Mouse (Mus musculus): ENCODE data around the gene Zfp688.
"Not testable (repeated sequence)": the region's sequence is repeated elsewhere in the genome, so short reads cannot be mapped to it uniquely, and the experiment has no call there.

The Zfp688 gene

DNA sequence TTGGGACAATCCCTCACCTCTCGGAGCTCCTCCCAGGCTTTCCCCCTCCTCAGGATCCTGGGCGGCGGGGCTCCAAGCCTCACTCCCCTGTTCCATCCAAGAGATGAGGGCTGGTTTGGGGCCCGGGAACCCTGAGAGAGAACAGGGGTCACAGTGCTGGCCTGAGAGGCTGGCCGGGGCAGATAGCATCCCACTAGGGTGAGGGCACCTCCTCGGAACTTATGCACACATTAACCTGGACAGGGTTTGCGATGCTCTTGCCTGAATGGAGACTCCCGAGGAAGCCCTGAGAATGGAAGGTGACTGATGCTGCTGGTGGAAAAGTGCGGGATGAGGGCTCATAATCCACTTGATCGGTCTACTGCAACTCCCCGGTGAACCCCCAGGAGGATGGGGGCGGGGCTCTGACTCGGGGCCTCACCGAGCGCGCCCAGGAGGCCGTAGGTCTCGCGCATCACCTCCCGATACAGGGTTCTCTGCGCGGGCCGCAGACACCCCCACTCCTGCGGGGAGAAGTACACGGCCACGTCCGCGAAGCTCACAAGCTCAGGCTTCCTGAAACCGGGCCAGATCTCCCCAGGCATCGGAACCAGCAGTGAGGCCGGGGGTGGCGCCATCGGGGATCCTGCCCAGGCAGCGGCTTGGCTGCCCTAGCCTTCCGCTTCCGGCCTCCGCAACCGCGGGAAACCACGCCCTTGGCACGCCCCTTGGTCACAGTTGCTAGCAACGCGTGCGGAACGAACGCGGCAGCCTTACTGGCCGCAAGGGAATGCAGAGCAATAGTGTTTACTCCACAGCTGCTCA lies at the start of gene Zfp688:
Zfp688 (minus strand) TSS at position 681 of the 804 bp plus-strand sequence.
- peak; percentile 97 for DNase-seq

DNA sequence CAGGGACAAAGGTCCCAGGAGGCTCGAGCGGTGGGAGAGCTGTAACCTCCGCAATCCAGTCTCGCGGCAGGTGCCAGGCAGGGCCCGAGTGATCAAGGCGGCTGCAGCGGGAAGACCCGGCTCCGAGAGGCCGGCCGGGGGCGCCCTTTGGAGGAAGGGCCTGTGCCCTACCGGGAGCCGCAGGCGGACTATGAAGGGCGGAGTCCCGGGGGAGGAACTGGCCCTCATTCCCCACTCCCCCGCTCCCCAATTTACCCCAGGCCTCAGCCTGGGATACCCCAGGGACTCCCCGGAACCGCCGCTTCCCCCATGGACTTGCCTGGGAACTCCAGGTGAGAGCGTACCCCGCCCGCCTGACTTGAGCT lies 49.8 kb upstream of the Zfp688 start:
- peak; percentile 60 for DNase-seq

DNA sequence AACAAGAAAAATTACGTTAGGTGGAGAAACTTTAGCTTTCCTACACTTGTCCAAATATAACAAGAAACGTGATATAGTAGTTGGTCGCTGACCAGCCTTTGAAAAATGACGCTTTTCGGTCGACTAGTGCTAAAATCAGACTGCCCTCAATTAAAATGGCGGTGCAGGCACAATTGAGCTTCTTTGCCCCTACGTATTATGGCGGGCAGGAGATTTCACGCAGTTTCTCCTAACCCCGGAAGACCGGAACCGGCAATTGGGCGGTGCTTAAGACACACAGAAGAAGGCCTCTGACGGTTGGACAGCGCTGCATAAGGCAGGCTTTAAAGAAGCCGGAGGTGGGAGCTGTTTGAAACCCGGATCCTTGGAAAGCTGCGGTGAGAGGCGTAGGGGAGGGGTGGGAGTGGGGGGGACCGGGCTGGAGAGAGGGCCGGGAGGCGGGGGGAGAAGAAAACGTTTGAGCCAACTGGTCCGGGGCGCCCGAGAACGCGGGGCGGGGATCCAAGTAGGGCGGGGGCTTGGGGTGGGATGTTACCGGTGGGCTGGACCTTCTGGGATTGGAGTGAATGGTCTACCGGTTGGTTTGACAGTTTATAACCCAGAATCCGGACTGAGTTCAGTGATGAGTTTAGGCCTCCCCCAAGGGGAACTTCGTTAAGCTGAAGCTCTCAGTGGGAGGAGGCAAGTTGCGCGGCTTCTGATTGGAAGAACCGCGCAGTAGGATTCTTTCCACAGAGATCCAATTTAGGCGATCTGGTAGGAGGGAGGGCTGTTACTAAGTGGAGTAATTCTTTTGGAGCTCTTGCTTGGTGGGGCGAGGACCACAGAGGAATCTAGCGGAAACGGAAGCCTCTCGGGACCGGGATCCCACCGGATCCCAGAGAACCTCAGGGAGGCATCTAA lies 49.1 kb upstream of the Zfp688 start:
- DNase-seq: peak; percentile 88

DNA sequence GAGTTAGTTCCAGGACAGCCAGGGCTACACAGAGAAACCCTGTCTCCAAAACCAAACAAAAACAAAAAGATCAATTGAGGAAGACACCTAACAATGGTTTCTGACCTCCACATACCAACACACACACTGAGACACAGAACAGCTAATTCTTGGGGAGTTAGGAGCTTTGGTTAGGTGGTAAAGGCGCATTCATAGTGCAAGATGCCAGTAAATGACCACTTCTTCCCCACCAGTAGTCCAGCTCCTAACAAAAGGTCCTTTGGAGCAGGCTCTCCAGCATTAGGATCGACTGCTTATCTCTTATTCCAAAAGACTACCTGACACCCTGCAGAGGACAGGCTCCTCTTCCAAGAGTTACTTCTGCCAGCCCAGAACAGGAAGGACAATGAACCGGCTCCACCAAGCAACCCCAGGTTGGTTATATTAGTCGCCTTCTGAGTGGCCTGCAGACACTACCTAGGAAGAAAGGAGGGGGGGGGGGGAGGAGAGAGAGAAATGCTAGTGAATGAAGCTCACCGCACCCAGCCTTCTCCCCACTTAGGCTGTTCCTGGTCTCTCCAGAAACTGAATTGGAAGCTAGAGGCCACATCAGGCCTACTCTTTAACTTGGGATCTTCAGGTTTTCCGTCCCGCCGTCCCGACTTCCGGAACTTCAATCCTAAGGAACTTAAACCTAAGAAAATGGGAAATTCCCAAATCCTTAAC lies 48.3 kb upstream of the Zfp688 start:
- DNase-seq: peak; percentile 23

DNA sequence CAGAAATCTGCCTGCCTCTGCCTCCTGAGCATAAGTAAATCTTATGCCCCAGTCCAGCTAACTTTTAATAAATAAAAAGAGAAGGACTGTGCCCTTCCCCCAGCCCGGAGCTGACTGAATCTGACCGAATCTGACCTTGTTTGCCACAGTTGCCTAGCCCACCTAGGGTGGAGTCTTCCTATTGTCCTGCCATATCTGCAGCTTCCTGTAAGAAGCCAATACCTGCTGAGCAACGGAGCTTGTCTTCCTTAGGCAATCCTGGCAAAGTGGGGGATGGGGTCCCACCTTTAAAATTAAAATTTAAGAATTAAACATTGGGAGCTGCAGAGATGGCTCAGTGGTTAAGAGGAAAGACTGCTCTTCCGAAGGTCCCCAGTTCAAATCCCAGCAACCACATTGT lies 44.7 kb upstream of the Zfp688 start:
- no peak for DNase-seq

DNA sequence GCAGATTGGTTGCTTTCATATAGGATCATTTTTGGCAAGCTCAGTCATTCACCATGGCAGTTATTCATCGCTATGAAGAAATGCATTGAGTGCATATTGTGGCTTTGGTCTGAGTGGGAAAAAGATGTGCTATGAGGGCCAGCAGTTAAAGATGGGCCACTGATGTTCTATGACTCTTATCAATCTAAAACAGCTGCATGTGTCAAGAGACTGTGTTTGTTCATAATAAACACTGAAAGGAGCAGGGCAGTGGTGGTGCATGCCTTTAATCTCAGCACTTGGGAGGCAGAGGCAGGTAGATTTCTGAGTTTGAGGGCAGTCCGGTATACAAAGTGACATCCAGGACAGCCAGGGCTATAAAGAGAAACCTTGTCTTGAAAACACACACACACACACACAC lies 43.8 kb upstream of the Zfp688 start:
- DNase-seq: not testable (repeated sequence)

DNA sequence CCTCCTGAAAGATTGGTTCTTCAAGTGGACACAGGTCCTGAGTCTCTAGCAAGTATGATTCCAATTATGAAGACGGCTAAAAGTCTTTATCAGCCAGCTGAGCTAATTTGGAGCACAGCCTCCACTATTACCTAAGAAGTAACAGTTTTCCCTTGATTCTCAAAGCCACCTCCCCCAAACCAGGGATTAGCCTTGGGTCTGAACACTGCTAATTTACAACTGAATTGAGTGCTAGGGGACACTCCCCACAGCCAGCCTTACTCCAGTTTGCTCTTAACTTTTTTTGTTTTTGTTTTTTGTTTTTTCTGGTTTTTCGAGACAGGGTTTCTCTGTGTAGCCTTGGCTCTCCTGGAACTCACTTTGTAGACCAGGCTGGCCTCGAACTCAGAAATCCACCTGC lies 43.3 kb upstream of the Zfp688 start:
- DNase-seq: no peak

DNA sequence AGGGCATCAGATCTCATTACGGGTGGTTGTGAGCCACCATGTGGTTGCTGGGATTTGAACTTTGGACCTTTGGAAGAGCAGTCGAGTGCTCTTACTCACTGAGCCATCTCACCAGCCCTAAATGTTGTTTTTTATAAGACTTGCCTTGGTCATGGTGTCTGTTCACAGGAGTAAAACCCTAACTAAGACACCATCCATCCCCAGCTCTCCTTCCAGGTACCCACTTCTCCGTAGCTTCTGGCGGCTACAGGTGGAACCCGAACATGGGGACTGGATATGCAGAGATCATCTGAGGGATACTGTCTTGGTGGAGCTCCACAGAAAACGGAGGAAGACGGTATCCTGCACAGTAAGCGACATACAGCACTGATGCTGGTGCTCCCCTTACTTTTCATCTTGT lies 37.4 kb upstream of the Zfp688 start, which contains the start of gene Prr14:
Prr14 (plus strand) TSS at position 301 of the 400 bp plus-strand sequence.
- not testable (repeated sequence) for DNase-seq

DNA sequence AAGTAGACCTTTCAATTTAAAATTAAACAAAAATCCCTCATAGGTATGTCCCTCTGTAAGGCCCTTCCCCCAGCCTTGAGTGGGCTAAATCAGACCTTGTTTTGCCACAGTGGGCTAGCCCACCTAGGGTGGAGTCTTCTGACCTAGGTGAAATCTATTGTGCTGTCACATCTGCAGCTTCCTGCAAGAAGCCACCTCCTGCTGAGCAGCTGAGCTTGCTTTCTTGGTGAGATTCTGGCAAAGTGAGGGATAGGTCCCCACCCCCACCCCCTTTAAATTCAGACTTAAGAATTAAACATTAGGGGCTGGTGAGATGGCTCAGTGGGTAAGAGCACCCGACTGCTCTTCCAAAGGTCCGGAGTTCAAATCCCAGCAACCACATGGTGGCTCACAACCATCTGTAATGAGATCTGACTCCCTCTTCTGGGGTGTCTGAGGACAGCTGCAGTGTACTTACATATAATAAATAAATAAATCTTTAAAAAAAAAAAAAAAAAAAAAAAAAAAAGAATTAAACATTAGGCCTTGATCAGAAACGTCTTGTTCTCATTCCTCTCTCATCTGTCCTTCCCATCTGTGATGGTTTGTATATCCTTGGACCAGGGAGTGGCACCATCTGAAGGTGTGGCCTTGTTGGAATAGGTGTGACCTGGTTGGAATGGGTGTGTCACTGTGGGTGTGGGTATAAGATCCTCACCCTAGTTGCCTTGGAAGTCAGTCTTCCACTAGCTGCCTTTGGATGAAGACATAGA lies 36.7 kb upstream of the Zfp688 start:
- not testable (repeated sequence) for DNase-seq

DNA sequence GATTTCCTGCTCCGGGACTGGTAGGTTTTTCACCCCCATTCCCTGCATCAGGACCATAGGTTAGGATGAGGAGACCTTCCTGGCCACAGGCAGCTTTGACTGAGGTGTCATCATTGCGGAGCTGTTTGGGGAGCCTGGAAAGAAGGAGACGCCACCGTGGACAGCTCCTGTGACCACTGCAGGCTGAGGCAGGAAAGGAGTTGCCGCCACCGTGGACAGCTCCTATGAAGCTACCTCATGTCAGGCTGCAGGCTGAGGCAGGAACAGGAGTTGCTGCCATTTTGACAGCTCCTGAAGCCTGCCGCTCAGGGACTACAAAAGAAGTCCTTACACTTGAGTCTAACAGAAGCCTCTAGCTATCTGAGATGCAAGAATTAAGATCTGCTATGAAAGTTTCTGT lies 33.0 kb upstream of the Zfp688 start:
- no peak for DNase-seq

DNA sequence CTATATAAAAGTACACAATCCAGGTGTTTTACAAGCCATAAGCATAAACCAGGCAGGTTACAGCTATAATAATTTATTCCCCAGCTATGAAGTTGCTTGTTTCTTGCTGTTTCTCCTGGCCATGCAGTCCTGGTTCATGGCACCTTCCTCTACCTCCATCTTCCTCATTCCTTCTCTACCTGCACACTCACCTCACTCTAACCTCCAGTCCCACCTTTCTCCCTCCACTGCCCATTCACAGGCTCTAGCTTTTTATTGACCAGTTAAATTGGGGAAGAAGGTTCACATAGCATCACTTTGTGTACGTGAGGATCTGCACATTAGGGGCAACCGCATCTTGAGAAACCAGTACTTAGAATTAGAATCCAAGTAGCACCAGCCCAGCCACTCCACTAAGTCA lies 31.2 kb upstream of the Zfp688 start:
- DNase-seq: no peak

DNA sequence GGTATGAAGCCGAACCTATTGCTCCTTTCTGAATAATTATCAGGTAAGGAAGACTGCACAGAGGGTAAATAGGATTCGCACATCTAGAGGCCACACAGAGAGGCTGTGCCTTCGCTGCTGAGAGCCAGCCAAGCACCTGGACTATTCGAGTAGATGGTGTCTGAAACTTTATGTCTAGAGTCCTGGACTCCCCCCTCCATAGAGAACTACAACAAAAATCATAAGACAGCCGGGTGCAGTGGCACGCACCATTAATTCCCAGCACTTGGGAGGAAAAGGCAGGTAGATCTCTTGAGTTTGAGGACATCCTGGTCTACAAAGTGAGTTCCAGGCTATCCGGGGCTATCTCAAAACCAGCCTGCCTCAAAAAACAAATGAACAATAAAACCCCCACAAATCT lies 28.1 kb upstream of the Zfp688 start:
- no peak for DNase-seq

DNA sequence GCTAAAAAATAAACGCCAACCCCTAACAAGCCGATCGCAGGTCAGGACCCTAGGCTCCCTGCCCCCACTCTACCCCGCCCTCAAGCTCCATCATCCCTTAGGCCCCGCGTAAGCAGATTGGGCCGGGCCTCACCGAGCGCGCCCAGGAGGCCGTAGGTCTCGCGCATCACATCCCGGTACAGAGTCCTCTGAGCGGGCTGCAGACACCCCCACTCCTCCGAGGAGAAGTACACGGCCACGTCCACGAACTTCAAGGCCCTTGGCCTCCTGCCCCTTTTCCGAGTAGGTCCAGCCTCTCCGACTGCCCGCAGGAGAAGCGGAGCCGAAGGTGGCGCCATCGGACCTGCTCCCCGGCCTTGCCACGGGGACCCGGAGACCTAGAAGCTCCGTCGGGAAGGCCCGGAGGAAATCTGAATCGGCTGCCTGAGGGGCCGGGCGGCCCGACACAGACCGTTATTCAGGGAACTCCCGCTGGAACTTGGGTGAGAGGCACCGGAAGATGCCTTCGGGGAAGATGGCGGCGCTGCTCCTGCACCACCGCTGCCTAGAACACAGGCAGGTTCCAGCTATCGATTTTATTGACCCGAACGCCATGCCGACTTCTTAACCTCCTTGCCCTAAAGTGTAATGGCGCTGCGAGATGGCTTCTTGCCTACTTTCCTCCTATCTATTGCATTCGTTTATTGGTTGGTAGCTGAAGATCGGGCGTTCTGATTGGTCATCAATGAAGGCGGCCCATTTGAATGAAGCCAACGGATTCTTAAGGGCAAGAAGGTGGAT lies 26.8 kb upstream of the Zfp688 start, which contains the start of gene Zfp689:
Zfp689 (minus strand) TSS at position 638 of the 780 bp plus-strand sequence.
- DNase-seq: peak; percentile 94

DNA sequence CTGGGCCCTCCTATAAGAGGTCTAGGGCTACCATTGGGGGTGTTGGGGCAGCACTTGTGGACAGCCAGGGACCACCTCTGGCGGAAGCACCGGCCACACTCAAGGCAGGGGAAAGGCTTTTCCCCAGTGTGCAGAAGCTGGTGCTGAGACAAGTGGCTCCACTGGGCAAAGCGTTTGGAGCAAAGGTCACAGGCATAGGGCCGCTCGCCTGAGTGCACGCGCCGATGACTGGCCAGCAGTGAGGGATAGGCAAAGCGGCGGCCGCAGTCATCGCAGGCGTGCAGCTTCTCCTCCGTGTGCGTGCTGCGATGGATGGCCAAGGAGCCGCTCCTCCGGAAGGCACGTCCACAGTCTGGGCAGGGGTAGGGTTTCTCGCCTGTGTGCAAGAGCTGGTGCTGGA lies 22.1 kb upstream of the Zfp688 start:
- DNase-seq: no peak

DNA sequence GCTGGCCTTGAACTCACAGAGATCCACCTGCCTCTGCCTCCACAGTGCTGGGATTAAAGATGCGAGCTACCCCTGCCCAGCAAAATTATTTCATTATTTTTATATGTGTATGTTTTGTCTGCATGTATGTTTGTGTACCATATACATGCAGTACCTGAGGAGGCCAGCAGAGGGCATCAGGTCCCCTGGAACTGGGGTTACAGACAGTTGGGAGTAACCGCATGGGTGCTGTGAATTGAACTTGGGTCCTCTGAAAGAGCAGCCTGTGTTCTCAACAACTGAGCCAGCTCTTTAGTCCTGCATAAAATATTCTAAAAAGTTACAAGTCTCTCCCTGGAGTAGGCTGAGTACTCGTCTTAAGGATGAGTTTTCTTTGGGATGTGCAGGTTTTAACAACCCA lies 15.9 kb upstream of the Zfp688 start:
- peak; percentile 47 for DNase-seq

DNA sequence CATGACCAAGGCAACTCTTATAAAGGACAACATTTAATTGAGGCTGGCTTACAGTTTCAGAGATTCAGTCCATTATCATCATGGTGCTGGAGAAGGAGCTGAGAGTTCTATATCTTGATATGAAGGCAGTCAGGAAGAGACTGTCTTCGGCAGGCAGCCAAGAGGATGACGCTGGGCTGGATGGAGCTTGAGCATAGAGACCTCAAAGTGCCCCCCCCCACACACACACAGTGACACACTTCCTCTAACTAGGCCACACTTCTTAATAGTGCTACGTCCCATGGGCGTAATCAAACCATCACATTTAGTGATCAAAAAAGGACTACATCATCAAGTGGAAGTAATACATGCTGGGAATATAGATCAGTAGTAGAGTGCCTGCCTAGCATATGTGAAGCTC lies 13.3 kb upstream of the Zfp688 start:
- no peak for DNase-seq

DNA sequence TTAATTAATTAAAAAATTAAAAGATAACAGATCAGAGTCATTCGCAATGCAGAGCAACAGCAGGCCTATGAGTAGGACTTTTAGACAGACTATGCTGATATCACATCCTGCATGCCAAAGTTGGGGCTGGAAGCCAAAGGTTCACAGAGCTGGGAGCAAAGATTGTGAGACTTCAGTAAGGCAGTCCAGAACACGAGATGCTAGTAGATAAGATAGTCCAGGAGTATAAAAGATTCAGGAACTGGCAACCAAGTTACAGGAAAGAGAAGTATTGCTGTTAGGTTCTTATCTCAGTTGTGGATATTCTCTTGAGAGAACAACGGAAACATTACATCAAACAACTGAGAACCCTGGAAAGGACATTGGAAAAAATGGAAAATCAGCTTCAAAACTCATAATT lies 4.5 kb upstream of the Zfp688 start:
- DNase-seq: no peak

DNA sequence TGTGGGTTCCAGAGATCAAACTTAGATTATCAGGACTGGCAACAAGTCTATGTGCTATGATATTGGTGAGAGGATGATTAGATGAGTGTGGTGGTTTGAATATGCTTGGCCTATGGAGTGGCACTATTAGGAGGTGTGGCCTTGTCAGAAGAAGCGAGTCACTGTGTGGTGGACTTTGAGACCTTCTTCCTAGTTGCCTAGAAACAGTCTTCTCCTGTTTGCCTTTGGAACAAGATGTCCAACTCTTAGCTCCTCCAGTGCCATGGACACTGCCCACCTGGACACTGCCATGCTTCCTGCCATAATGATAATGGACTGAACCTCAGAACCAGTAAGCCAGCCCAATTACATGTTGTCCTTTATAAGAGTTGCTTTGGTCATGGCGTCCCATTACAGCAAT lies 4.0 kb upstream of the Zfp688 start:
- DNase-seq: no peak

DNA sequence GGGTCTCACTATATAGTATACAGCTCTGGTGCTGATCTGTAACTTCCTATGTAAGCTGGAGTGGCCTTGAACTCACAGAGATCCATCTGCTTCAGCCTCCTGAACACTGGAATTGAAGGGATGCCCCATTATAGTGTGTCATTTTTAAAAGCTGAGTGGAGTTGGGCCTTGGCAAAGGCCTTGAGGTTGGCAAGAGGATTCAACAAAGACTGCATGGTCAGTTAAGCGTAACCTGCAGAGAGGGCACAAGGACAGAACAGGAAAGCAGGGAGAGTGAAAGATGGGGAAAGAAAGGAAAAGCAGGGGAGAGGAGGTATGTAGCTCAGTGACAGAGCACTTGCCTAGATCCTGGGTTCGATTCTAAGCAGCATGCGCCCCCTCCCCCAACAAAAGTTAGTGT lies 3.4 kb upstream of the Zfp688 start:
- DNase-seq: no peak

DNA sequence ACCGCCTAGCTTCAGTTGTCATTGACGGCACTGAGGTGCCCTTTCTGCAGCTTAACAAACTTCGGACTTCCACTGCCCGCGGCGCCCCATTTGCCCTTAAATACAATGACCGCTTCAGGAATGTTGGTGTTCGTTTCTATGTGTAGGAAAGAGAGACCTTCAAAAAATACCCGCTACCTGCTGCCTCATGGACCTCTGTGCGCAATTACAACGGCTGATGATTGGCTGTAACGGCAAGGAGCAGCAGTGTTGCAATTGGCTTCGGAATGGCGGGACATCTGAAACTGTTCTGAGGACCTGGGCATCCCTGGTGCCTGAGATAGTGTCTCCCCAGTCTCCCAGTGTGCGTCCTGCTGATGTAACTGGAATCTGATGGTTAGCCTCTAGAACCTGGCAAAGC lies 379 bp upstream of the Zfp688 start:
- DNase-seq: no peak

DNA sequence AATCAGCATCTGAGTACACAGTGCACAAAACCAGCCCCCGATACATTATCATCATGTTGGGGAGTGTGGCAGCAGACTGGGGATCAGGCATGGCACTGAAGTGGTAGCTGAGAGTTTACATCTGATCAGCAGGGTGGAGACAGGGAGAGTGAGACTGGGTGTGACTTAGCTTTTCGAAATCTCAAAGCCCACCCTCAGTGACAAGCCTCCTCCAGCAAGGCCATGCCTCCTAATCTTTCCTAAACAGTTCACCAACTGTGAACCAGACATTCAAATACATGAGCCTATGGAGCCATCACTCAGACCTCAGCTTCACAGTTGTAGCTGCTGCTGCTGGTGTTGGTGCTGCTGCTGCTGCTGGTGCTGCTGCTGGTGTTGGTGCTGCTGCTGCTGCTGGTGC lies 10.4 kb downstream of the Zfp688 start:
- DNase-seq: no peak
